Mouse (Mus musculus) midbrain, embryonic 13.5 days (tissue): ENCODE data around the gene Slc6a5. TPM values are rescaled to one million over a fixed set of nuclear protein-coding genes. Genes with fewer than 3 reads are reported as not detected.
A peak's percentile ranks its signal among the peaks of the same experiment; 100 is the strongest.

Experiments
- ATAC-seq: fragments of 200-750 bp; cut with Nextera tagmentation; 2 replicates; pipeline ENCODE4 v1.8.0; 2017; ENCODE audit warnings: mild to moderate bottlenecking, moderate TSS enrichment, moderate library complexity
- H3K27ac ChIP-seq: fragments of 300-500 bp; sonication (generic); 2 replicates; pipeline ENCODE4 v1.5.1; 2015; ENCODE audit warnings: inconsistent platforms, mild to moderate bottlenecking, moderate library complexity
- H3K27me3 ChIP-seq: fragments of 300-500 bp; sonication (generic); 2 replicates; pipeline ENCODE4 v1.6.1; 2015; ENCODE audit warnings: mild to moderate bottlenecking, inconsistent platforms
- H3K36me3 ChIP-seq: fragments of 300-500 bp; sonication (generic); 2 replicates; pipeline ENCODE4 v1.6.1; 2015; ENCODE audit warnings: mild to moderate bottlenecking, inconsistent platforms
- H3K4me1 ChIP-seq: fragments of 300-500 bp; sonication (generic); replicated peaks from 2 replicates; pipeline ENCODE4 v1.6.1; 2015; ENCODE audit warnings: inconsistent platforms
- H3K4me2 ChIP-seq: fragments of 300-500 bp; sonication (generic); replicated peaks from 2 replicates; pipeline ENCODE4 v1.6.1; 2015; ENCODE audit warnings: moderate library complexity, mild to moderate bottlenecking, inconsistent platforms
- H3K4me3 ChIP-seq: fragments of 300-500 bp; sonication (generic); replicated peaks from 2 replicates; pipeline ENCODE4 v1.5.1; 2015; ENCODE audit warnings: mild to moderate bottlenecking, inconsistent platforms
- H3K9ac ChIP-seq: fragments of 300-500 bp; sonication (generic); replicated peaks from 2 replicates; pipeline ENCODE4 v1.6.1; 2015; ENCODE audit warnings: mild to moderate bottlenecking, inconsistent platforms
- H3K9me3 ChIP-seq: fragments of 300-500 bp; sonication (generic); 2 replicates; pipeline ENCODE4 v1.6.1; 2016; ENCODE audit warnings: mild to moderate bottlenecking, inconsistent platforms
- WGBS: fragments of 180-500 bp; shearing (Covaris S2); methylation state at CpG from one replicate; pipeline ENCODE4 v1.1.7; 2015; 5-methylcytosine and 5-hydroxymethylcytosine counted together
- polyA plus RNA-seq: library from polyadenylated mRNA; unstranded; fragments of >200 nt; fragmentation: Nextera tagmentation; extraction: Ambion mirVana; gene quantifications from 2 replicates; pipeline ENCODE4 v1.2.1, GENCODE M21; 2015

Gene Slc6a5
- polyA plus RNA-seq, result 0.30 and 0.32 TPM in 2 replicates

GRCm38 (mm10) chr7:49909850-49910249, at the start of gene Slc6a5:
Gene Slc6a5 (plus strand): TSS chr7:49910146.
- no peak for ATAC-seq
- peaks cover 99% of the 10 kb centered on the region for H3K27me3 ChIP-seq
- no peak within 1 kb of the TSS for H3K9ac ChIP-seq
- no peaks in the 10 kb centered on the region for H3K9me3 ChIP-seq
- under 1% methylated on average over 15 of the region's 15 CpGs for WGBS
- H3K27ac ChIP-seq, result no peak within 1 kb of the TSS
- H3K4me3 ChIP-seq, result no peak within 1 kb of the TSS; the same call in 1 of the 2 replicates
- no peaks in the 10 kb centered on the region for H3K36me3 ChIP-seq
- peaks cover 27% of the 10 kb centered on the region for H3K4me1 ChIP-seq
- peak within 1 kb of the TSS; percentile 25 for H3K4me2 ChIP-seq

DNA sequence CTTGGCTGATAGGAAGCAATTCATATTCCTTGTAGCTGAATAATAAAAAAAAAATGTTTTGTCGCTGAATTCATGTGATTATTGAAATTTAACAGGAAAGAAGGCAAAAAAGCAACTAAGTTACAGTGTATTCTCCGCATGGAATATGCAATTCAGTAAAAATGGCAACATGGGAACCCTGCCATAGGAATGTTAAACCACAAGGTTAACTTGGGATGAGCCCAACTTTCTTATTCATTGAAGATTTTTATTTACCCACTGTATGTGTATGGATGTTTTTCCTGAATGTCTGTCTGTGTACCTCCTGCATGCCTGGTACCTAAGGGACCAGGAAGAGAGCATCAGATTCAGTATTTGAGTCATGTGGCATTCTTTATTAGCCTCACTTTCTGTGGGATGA, 48.8 kb upstream of the Slc6a5 start:
- 93% methylated on average over 2 of the region's 2 CpGs for WGBS
- Histone ChIP-seq H3K9me3 (no peaks in the 10 kb centered on the region), H3K27ac (no peak overlapping the region), H3K4me2 (no peak overlapping the region), H3K9ac (no peak overlapping the region), H3K36me3 (peaks cover 27% of the 10 kb centered on the region), H3K4me3 (no peak overlapping the region), H3K27me3 (no peaks in the 10 kb centered on the region), H3K4me1 (peaks cover 5% of the 10 kb centered on the region; the same call in 1 of the 2 replicates)
- no peak for ATAC-seq

DNA sequence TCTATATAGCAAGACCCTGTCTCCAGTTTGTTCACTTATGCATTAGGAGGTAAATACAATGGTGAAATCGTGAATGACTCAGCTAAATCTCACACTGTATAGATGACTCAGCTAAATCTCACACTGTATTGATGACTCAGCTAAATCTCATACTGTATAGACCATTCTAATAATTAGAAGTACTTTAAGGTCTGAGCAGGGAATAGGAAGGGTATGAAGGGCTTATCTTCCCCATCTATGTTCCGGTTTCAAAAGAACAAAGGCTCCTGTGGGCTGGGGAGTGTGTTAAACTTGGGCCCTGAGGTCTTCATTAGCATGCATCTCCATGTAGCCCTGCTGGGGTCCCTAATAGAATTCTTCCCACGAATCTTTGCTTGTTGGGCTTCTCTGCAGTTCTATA, 46.2 kb upstream of the Slc6a5 start:
- Histone ChIP-seq H3K36me3 (peaks cover 10% of the 10 kb centered on the region; the same call in 1 of the 2 replicates), H3K4me1 (peaks cover 5% of the 10 kb centered on the region; the same call in 1 of the 2 replicates), H3K4me2 (no peak overlapping the region), H3K27ac (no peak overlapping the region), H3K4me3 (no peak overlapping the region), H3K9ac (no peak overlapping the region), H3K9me3 (no peaks in the 10 kb centered on the region), H3K27me3 (no peaks in the 10 kb centered on the region)
- ATAC-seq, result peak; percentile 43; the same call in 1 of the 2 replicates
- WGBS, result 45% methylated on average over 3 of the region's 3 CpGs

- Histone ChIP-seq H3K27me3 (no peaks in the 10 kb centered on the region), H3K9ac (no peak overlapping the region), H3K4me3 (no peak overlapping the region), H3K4me1 (no peaks in the 10 kb centered on the region), H3K9me3 (no peaks in the 10 kb centered on the region), H3K36me3 (no peaks in the 10 kb centered on the region), H3K27ac (no peak overlapping the region), H3K4me2 (no peak overlapping the region)
- no peak for ATAC-seq
- WGBS, result 80% methylated on average over 5 of the region's 5 CpGs
Measured at GRCm38 (mm10) chr7:49869656-49870055, 40.3 kb upstream of the Slc6a5 start.

DNA sequence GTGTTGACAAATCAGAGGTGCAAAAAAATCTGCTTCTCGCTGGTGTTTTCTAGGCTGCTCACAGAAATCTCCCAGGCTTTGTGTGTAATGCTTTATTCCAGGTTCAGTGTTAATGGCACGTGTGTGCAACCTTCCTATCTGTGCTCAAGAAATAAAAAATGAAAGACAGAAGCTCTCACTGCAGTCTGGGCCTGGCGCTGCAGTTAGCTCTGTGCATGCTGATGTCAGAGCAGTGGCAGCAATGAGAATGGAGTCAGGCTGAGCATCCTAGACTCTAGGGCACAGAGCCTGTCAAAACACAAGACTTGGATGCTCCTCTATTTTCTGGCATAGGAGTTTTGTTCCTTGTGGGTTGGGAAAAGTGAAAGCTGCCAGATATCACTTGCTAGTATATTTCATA, 39.7 kb upstream of the Slc6a5 start:
- ATAC-seq, result peak; percentile 41; the same call in 1 of the 2 replicates
- 0 out of 2 replicates have a peak overlapping the region, but pooled peaks have one; percentile 2 for H3K27ac ChIP-seq
- H3K4me2 ChIP-seq, result no peak overlapping the region
- no peak overlapping the region for H3K4me3 ChIP-seq
- H3K4me1 ChIP-seq, result no peaks in the 10 kb centered on the region
- H3K27me3 ChIP-seq, result peaks cover under 1% of the 10 kb centered on the region; the same call in 1 of the 2 replicates
- H3K9ac ChIP-seq, result no peak overlapping the region
- no peaks in the 10 kb centered on the region for H3K36me3 ChIP-seq
- 71% methylated on average over 3 of the region's 3 CpGs for WGBS
- H3K9me3 ChIP-seq, result no peaks in the 10 kb centered on the region

GRCm38 (mm10) chr7:49877307-49877706, 32.6 kb upstream of the Slc6a5 start:
- H3K27ac ChIP-seq, result no peak overlapping the region
- no peaks in the 10 kb centered on the region for H3K36me3 ChIP-seq
- 84% methylated on average over 5 of the region's 5 CpGs for WGBS
- no peak overlapping the region for H3K9ac ChIP-seq
- H3K4me1 ChIP-seq, result peaks cover 23% of the 10 kb centered on the region
- H3K4me3 ChIP-seq, result no peak overlapping the region
- H3K9me3 ChIP-seq, result no peaks in the 10 kb centered on the region
- H3K4me2 ChIP-seq, result no peak overlapping the region
- peaks cover 35% of the 10 kb centered on the region for H3K27me3 ChIP-seq
- ATAC-seq, result no peak

DNA sequence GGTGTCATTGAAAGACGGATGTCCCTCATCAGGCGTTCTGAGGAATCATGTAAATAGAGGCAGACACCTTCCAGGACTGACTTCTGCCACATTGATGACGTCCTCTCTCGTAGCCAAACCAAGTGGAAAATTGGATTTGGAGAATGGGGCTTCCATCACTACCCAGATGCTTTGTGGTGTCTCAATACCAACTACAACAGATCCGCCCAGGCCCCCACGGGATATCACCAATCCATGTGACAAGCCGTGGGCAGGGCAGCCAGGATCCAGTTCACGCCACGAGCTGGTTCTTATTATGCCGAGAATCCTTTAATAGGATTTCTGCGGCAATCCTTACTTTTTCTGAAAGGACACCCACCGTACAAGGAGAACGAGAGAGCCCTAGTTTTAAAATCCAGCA, 30.9 kb upstream of the Slc6a5 start:
- Histone ChIP-seq H3K4me3 (no peak overlapping the region), H3K4me1 (peaks cover 32% of the 10 kb centered on the region), H3K27ac (peak overlapping the region; percentile 51; the same call in 1 of the 2 replicates), H3K9ac (0 out of 2 replicates have a peak overlapping the region, but pooled peaks have one; percentile 10), H3K4me2 (peak overlapping the region; percentile 40), H3K36me3 (no peaks in the 10 kb centered on the region), H3K27me3 (peaks cover 35% of the 10 kb centered on the region), H3K9me3 (no peaks in the 10 kb centered on the region)
- ATAC-seq, result peak; percentile 52
- WGBS, result 20% methylated on average over 13 of the region's 13 CpGs

GRCm38 (mm10) chr7:49879998-49880707, 29.8 kb upstream of the Slc6a5 start:
- no peak overlapping the region for H3K9ac ChIP-seq
- peaks cover 32% of the 10 kb centered on the region for H3K4me1 ChIP-seq
- no peak for ATAC-seq
- 83% methylated on average over 8 of the region's 8 CpGs for WGBS
- H3K27ac ChIP-seq, result no peak overlapping the region
- H3K9me3 ChIP-seq, result no peaks in the 10 kb centered on the region
- H3K4me3 ChIP-seq, result no peak overlapping the region
- H3K4me2 ChIP-seq, result no peak overlapping the region
- H3K36me3 ChIP-seq, result no peaks in the 10 kb centered on the region
- H3K27me3 ChIP-seq, result peaks cover 35% of the 10 kb centered on the region

DNA sequence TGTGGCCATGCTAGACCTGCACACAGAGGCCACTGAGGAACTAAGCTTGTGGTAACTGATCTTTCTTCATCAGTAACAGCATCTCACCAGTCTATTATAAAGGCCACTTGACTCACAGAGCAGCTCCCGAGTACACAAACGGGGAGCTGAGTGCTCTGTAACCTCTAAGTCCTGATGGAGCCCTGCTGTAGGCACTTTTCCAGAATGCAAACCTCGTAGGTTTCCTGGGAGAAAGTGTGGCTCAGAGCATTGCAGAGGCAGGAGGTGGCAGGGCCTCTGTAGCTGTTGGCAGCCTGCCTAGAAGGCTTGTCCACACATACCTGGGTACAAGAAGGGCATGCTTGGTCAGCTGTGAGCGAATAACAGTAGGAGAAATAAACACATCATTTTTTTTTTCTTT, 27.7 kb upstream of the Slc6a5 start:
- 0 out of 2 replicates have a peak overlapping the region, but pooled peaks have one; percentile 29 for H3K9ac ChIP-seq
- H3K36me3 ChIP-seq, result no peaks in the 10 kb centered on the region
- peaks cover 22% of the 10 kb centered on the region; the same call in 1 of the 2 replicates for H3K27me3 ChIP-seq
- H3K4me2 ChIP-seq, result no peak overlapping the region
- H3K4me1 ChIP-seq, result peaks cover 32% of the 10 kb centered on the region
- peak; percentile 34; the same call in 1 of the 2 replicates for ATAC-seq
- peak overlapping the region; percentile 69 for H3K27ac ChIP-seq
- H3K4me3 ChIP-seq, result no peak overlapping the region
- 31% methylated on average over 4 of the region's 4 CpGs for WGBS
- H3K9me3 ChIP-seq, result no peaks in the 10 kb centered on the region

DNA sequence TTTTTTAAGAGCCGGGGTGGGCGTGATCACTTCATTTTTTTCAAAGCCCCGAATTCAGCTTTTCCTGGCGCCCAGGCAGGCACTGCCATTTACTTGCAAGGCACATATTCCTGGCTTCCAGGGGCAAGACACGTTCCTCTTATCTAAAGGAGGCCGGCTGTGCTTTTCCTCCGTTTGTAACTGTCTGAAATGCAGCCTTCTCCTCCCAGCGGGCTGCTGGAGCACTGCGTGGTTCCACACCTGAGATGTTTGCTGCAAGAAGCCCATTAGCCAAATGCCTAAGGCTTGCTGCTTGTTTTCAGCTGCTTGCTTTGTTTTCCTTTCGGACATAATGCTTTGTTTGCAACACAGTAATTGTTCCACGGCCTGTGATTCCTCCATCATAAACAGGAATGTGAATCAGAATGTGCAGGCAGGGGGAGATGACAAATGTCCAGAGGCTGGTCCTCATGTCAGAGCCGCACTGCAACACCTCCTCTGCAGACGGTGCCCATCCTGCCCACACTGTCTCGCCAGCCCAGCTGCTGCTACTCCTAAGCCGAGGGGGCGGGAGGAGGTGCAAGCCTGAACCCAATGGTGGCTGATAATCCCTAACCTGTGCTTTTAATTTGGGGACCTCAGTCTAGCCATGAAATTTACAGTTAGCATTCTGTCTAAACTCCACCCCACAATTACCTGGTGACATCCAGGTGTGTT, 27.1 kb upstream of the Slc6a5 start:
- Histone ChIP-seq H3K4me3 (no peak overlapping the region), H3K27ac (peak overlapping the region; percentile 69), H3K9me3 (no peaks in the 10 kb centered on the region), H3K36me3 (no peaks in the 10 kb centered on the region), H3K9ac (peak overlapping the region; percentile 29; the same call in 1 of the 2 replicates), H3K4me1 (peaks cover 32% of the 10 kb centered on the region), H3K4me2 (peak overlapping the region; percentile 17), H3K27me3 (peaks cover 17% of the 10 kb centered on the region; the same call in 1 of the 2 replicates)
- ATAC-seq, result peak; percentile 72
- WGBS, result 27% methylated on average over 16 of the region's 16 CpGs

DNA sequence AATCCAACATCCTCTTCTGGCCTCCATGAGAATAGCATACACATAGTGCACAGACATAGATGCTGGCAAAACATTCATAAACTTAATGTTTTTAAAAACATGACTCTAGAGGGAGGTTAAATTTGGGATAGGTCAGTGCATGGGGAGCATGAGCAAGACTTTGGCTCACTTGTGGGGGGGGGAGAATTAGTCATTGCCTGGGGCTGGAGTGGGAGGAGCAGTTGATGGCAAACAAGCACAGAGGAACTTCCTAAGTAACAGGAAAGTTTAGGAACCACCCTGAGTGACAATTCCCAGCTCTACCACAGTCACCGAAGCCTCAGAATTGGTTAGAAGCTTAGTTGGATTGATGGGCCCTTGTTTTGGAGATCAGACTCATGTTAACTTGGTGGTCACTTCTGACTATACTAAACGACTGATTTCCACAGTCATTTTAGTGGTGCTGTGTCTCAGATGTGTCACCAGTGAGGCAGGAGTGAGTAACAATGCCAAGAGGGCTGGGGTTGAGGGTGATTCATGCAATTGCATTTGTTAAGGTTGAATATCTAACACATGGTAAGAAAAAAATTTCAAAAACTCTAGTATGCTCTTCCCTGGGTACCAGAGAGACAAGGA, 22.1 kb upstream of the Slc6a5 start:
- no peak for ATAC-seq
- 86% methylated on average over 2 of the region's 2 CpGs for WGBS
- H3K4me3 ChIP-seq, result no peak overlapping the region

DNA sequence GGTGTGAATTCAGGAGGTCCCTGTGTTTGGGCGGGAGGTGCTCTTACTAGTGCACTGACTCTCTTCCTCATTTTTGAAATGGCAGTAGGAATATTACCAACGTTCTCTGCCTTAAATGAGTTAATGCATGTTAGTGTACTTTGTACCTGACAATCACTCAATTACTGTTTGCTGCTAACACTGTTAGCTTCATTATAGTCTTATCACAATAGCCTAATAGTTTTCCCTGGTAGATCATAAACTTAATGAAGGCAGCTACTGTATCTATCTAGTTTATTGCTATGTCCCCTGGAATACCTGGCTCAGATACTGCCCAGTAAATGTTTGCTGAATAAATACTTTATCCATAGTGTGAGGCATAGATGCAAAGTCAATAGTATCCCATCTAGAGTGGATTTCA, 15.2 kb upstream of the Slc6a5 start:
- ATAC-seq, result no peak
- Histone ChIP-seq H3K9me3 (no peaks in the 10 kb centered on the region), H3K4me1 (no peaks in the 10 kb centered on the region), H3K36me3 (no peaks in the 10 kb centered on the region), H3K4me2 (no peak overlapping the region), H3K27me3 (no peaks in the 10 kb centered on the region), H3K4me3 (no peak overlapping the region), H3K9ac (no peak overlapping the region), H3K27ac (no peak overlapping the region)
- 92% methylated on average over 2 of the region's 2 CpGs for WGBS

More for the DNA sequence above, 22.1 kb upstream of the Slc6a5 start:
- H3K4me2 ChIP-seq, result no peak overlapping the region
- no peaks in the 10 kb centered on the region for H3K27me3 ChIP-seq
- H3K9ac ChIP-seq, result no peak overlapping the region
- H3K4me1 ChIP-seq, result peaks cover 4% of the 10 kb centered on the region
- no peaks in the 10 kb centered on the region for H3K9me3 ChIP-seq
- H3K27ac ChIP-seq, result no peak overlapping the region
- no peaks in the 10 kb centered on the region for H3K36me3 ChIP-seq
